Mouse (Mus musculus): ENCODE measurements at regions not wholly inside any gene's neighbourhood (a gene's known extent, or its start where the extent isn't known, plus 50 kb on each side); places are given as distances from the start of the nearest gene placed in this dataset.

DNA sequence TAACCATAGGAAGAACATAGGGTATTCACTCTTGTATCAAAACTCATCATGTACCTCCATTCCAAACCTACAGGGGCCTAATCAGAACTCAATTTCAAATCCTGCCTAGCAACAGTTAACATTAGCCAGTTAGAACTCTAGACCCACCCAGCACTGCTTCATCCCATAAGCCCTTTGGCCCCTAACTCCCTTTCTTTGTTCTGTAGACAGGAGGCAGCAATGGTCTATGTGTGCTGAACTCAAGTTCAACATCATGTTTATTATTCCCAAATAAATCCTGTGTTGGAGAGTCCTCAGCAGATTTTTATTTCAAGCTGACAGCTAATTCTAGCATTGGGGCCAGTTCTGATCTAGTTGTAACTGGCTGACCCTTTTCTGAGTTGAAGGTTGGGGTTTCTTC is 112.2 kb downstream of the Ipo8 start:
- ATAC-seq (replicated peaks; ENCODE audit: low FRiP score, poor library complexity, severe bottlenecking), result no peak

DNA sequence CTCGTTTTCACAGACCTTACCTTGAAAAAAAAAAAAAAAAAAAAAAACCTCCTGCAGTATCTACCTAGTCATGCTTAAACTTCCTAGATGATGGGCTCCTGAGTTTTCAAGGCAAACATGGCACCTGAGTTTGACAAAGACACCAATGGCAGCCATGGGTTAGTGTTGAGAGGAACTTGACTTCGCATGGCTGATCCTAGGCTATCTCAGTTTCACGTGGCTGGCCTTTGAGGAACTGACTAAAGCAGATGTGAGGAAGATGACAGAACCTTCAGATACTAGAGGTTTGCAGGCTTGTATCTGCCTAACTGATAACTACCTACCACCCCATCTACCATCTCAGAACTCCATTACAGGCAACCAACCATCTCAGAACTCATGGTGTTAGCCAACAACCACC is 120.9 kb downstream of the Ipo8 start:
- no peak for ATAC-seq (replicated peaks; ENCODE audit: low FRiP score, poor library complexity, severe bottlenecking)

DNA sequence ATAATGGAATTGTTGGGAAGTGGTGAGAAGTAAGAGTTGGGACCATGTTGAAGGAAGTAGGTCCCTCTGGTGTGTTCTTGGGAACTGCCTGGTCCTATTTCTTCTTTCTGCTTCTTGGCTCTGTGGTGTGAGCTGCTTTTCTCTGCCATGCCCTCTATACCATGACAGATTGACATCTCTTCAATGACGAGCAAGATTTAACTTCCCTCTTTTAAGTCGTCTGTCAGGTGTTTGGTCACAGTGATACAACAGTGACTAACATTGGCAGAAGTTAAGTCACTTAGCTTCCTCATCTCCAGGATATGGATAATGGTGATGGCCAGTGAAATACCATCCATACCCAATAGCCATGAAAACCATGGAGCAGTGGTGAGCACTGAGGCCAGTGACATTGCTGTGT is 122.9 kb downstream of the Ipo8 start:
- ATAC-seq (replicated peaks; ENCODE audit: low FRiP score, poor library complexity, severe bottlenecking), result no peak

- peak; percentile 59; the same call in 1 of the 2 replicates for ATAC-seq (replicated peaks; ENCODE audit: low FRiP score, poor library complexity, severe bottlenecking)
These were observed 125.6 kb downstream of the Ipo8 start for GRCm38 (mm10) chr6:148705711-148706110.

- no peak for ATAC-seq (replicated peaks; ENCODE audit: low FRiP score, poor library complexity, severe bottlenecking)
These were observed 137.9 kb downstream of the Ipo8 start for GRCm38 (mm10) chr6:148693329-148693728.

- ATAC-seq (replicated peaks; ENCODE audit: low FRiP score, poor library complexity, severe bottlenecking), result peak; percentile 78
These were observed 143.5 kb downstream of the Ipo8 start for GRCm38 (mm10) chr6:148687770-148688169.

GRCm38 (mm10) chr6:148660152-148660551 is 171.1 kb downstream of the Ipo8 start:
- ATAC-seq (replicated peaks; ENCODE audit: low FRiP score, poor library complexity, severe bottlenecking), result no peak; the same call in 1 of the 2 replicates

DNA sequence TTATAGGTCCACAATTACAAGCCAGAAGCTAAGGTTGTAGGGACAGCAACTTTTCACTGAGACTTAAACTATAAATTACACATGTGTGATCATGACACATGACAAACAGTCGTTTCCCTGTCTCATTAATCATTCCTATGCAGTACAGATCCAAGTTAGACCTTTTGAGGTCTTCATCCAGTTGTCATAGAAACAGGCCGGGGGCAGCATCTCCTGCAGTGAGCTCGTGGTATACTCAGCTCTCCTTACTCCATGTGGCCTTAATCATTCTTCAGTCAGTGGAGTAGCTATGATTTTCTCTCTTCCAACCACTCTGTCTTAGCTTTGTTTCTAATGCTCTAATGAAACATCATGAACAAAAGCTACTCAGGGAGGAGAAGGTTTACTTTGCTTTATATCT is 178.1 kb downstream of the Ipo8 start:
- no peak for ATAC-seq (replicated peaks; ENCODE audit: low FRiP score, poor library complexity, severe bottlenecking)

DNA sequence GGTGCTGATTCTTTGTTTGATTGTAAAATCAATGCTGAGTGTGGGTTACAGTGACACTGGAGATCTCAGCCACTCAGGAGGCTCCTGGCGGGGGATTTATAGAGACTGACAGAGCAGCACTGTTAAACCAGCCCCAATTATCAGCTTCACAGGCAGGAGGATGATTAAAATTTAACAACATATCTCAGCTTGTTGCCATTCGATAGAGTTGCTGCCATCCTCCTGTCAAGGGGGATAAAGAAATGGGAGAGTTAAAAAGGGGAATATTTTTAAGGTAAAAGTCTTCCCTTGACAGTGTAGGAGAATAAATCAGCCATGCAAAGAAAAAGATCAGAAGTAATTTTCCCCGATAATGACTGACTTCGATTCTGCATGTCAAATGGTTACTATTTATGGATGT is 178.8 kb downstream of the Ipo8 start:
- ATAC-seq (replicated peaks; ENCODE audit: low FRiP score, poor library complexity, severe bottlenecking), result no peak

DNA sequence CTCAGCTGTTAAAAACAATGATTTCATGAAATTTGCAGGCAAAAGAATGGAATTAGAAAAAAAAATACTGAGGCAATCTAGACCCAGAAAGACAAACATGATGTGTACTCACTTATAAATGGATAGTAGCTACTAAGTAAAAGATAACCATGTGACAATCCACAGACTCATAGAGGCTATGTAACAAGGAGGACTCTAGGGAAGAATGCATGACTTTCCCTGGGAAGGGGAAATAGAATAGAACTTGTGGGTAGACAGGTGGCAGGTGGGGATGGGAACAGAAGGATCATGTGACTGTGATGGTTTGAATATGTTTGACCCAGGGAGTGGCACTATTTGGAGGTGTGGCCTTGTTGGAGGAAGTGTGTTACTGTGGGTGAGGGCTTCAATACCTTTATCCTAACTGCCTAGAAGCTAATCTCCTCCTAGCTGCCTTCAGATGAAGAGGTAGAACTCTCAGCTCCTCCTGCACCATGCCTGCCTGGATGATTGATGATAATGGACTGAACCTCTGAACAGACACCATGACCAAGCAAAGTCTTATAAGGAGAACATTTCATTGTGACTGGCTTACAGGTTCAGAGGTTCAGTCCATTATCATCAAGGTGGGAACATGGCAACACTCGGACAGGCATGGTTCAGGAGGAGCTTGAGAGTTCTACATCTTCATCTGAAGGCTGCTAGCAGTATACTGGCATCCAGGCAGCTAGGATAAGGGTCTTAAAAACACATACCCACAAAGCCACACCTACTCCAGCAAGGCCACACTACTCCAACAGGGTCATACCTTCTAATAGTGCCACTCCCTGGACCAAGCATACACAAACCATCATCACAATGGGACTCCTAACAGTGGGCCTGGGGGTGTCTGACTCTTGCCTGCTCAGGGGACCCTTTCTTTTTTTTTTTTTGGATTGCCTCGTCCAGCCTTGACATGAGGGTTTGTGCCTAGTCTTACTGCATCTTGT is 183.6 kb downstream of the Ipo8 start:
- peak; percentile 72 for ATAC-seq (replicated peaks; ENCODE audit: low FRiP score, poor library complexity, severe bottlenecking)

GRCm38 (mm10) chr6:148640595-148640994 is 190.7 kb downstream of the Ipo8 start:
- ATAC-seq (replicated peaks; ENCODE audit: low FRiP score, poor library complexity, severe bottlenecking), result peak; percentile 52

DNA sequence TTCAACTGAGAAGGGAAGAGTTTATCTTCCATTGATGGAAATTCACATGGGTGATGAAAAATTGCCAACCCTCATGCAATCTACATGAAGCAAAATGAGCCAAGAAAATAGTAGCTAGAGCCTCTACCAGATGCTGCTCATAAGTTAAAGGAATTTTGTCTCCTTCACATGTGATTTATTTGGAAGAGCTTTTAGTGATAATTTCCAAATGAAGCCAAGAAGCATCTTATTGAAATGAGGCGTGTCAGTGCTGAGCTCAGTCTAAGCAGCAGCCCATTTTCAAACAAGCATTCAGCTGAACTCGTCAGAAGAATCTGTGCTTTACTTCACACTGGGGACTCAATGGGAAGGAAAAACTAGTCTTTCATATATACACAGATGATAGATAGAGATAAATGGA is 190.0 kb upstream of the Tmtc1 start:
- ATAC-seq (replicated peaks; ENCODE audit: low FRiP score, poor library complexity, severe bottlenecking), result no peak

GRCm38 (mm10) chr6:148627090-148627605 is 183.0 kb upstream of the Tmtc1 start:
- no peak for ATAC-seq (replicated peaks; ENCODE audit: low FRiP score, poor library complexity, severe bottlenecking)

- no peak for ATAC-seq (replicated peaks; ENCODE audit: low FRiP score, poor library complexity, severe bottlenecking)
These were observed 179.1 kb upstream of the Tmtc1 start for GRCm38 (mm10) chr6:148623119-148623770.

DNA sequence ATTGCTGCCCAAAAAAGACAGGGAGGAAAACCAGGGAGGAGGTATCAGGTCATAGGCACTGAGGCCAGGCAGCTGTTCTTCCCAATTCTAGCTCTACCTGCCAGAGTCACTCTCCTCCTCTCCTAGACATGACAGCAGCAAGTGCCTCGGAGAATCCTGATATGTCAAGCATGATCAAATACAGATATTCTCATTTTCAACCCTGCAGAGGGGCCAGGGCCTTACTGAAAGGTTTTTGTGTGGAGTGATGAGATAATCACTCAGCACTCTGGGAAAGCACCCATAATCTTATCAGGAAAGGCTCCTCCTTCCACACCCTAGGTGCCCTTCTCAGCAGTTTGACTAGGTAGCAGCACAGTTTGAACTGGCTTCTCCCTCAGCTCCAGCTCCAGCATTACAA is 175.8 kb upstream of the Tmtc1 start:
- peak; percentile 71 for ATAC-seq (replicated peaks; ENCODE audit: low FRiP score, poor library complexity, severe bottlenecking)

GRCm38 (mm10) chr6:148615931-148616330 is 171.7 kb upstream of the Tmtc1 start:
- ATAC-seq (replicated peaks; ENCODE audit: low FRiP score, poor library complexity, severe bottlenecking), result no peak

GRCm38 (mm10) chr6:148615442-148615841 is 171.3 kb upstream of the Tmtc1 start:
- ATAC-seq (replicated peaks; ENCODE audit: low FRiP score, poor library complexity, severe bottlenecking), result no peak

DNA sequence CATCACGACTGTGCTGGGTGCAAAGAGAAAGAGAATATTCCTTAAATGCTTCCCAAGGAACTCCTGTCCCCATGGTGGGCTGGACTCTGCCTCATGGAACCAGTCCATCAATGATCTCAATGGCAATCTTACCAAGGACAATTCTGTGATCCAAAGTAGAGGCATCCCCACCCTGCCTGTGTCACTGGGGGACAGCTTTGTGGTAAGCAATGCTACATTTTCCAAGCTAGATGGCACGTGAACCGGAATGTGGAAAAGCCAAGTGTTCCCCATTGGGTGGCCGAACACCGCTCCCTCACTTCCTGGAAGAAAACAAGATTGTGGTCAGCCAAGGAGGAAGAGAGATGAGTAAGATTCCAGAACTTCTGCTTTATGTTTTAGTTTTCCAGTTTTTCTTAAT is 164.7 kb upstream of the Tmtc1 start:
- ATAC-seq (replicated peaks; ENCODE audit: low FRiP score, poor library complexity, severe bottlenecking), result no peak

DNA sequence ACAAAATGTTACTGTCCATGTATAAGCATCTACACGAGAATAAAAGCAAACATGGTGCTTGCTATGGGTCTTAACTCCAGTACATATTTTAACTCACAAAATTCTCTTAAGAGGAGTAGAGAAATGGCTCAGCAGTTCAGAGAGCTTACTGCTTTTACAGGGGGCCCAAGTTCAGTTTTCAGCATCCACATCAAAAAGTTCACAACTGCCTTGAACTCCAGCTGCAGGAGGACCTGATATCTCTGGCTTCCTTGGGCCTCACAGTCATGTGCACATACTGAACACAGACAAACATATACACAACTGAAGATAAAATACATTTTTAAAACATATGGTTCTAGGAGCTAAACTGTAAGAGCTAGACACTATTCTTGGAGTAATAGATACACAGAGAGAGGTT is 161.0 kb upstream of the Tmtc1 start:
- no peak for ATAC-seq (replicated peaks; ENCODE audit: low FRiP score, poor library complexity, severe bottlenecking)

DNA sequence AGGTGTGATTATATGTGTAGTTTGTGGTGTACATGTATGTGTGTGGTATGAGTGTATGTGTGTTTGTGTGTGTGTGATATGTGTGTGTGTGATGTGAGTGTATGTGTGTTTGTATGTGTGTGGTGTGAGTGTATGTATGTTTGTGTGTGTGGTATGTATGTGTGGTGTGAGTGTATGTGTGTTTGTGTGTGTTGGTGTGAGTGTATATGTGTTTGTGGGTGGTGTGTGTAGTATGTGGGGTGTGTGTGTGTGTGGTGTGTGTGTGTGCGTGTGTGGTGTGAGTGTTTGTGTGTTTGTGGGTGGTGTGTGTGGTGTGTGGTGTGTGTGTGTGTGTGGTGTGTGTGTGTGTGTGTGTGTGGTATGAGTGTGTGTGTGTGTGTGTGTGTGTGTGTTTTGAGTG is 160.6 kb upstream of the Tmtc1 start:
- ATAC-seq (replicated peaks; ENCODE audit: low FRiP score, poor library complexity, severe bottlenecking), result 0 out of 2 replicates have a peak, but pooled peaks have one; percentile 36

DNA sequence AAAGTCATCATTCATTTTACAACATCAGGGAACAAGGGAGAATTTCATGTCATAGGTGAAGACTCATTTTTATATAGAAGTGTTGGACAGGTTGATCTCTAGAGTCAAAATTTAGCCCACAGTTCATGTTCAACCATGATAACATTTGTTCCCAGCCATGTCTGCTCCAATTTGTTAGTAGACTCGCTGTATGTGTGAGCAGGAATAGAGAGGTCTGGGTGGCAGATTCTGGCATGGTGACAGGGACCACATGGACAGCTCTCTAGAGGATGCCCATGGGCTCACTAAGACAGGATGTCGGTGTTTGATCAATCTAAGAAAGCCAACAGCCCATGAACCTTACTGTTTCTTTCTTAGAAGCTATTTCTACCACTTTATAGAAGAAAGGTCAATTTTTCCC is 159.7 kb upstream of the Tmtc1 start:
- peak; percentile 51 for ATAC-seq (replicated peaks; ENCODE audit: low FRiP score, poor library complexity, severe bottlenecking)
